Mouse (Mus musculus): ENCODE measurements around the gene Des. TPM values are rescaled to one million over a fixed set of nuclear protein-coding genes. Genes with fewer than 3 reads are reported as not detected.

Gene Des
- total and polyA plus RNA-seq, 3 experiments = 9.3 to 18.9 (median 11.7) TPM

- H3K36me3 ChIP-seq (replicated peaks in 1 of 2; ENCODE audit: control insufficient read depth in 1 of 2, insufficient read depth in 1 of 2, low read length in 1 of 2) = peaks cover 7 to 67% of the 10 kb centered on the region in 2 experiments
- peaks cover 0 to 13% of the 10 kb centered on the region in 2 experiments; a peak in 2 of 4 replicates for H3K4me1 ChIP-seq (ENCODE audit: control insufficient read depth in 1 of 2, insufficient read depth in 2 of 2)
- in situ Hi-C loops (cut with MboI; ENCODE audit: low pct_ligation_motif_present, low pct_unique_long_range_greater_than_20kb, low sequenced_read_pairs) = no loop called here
- DNase-seq (ENCODE audit: extremely low read depth) = no peak
- TF ChIP-seq NRF1 (IDR thresholded peaks at IDR 0.05; ENCODE audit: low read depth, low read length) (no peak), HCFC1 (IDR thresholded peaks at IDR 0.05; ENCODE audit: low read depth, low read length) (no peak), CHD1 (IDR thresholded peaks at IDR 0.05; ENCODE audit: low read depth, low read length) (no peak), CTCF (conservative IDR thresholded peaks at IDR 0.05 in 1 of 2, IDR thresholded peaks at IDR 0.05 in 1 of 2; ENCODE audit: low read depth in 2 of 2, low read length in 2 of 2) (no peak), KAT2A (IDR thresholded peaks at IDR 0.05; ENCODE audit: insufficient replicate concordance, low read length) (no peak), ETS1 (conservative IDR thresholded peaks at IDR 0.05; ENCODE audit: low read depth, low read length) (no peak), UBTF (IDR thresholded peaks at IDR 0.05; ENCODE audit: low read depth, low read length) (no peak), JUND (conservative IDR thresholded peaks at IDR 0.05; ENCODE audit: low read depth, low read length) (no peak), ZNF384 (IDR thresholded peaks at IDR 0.05; ENCODE audit: low read depth, low read length) (no peak), NELFE (IDR thresholded peaks at IDR 0.05; ENCODE audit: low read depth, low read length) (no peak), RAD21 (IDR thresholded peaks at IDR 0.05; ENCODE audit: low read depth, low read length) (no peak), GABPA (IDR thresholded peaks at IDR 0.05; ENCODE audit: insufficient replicate concordance, low read depth, low read length) (no peak), MAFK (IDR thresholded peaks at IDR 0.05; ENCODE audit: insufficient replicate concordance, low read length) (no peak), RCOR1 (conservative IDR thresholded peaks at IDR 0.05; ENCODE audit: low read depth, low read length) (no peak)
- H3K27ac ChIP-seq (ENCODE audit: insufficient read depth, low read depth) = no peak overlapping the region
- dilution Hi-C loops (cut with MboI; ENCODE audit: extremely low pct_ligation_motif_present, extremely low pct_unique_long_range_greater_than_20kb, low sequenced_read_pairs) = no loop called here
- no peak overlapping the region for H3K9ac ChIP-seq (ENCODE audit: insufficient read depth, low read depth)
- no peaks in the 10 kb centered on the region for H3K27me3 ChIP-seq (replicated peaks)
- no peaks in the 10 kb centered on the region for H3K79me2 ChIP-seq (replicated peaks; ENCODE audit: control insufficient read depth, extremely low read depth, insufficient read depth, poor library complexity, severe bottlenecking)
- no peak overlapping the region for H3K4me2 ChIP-seq (ENCODE audit: insufficient read depth, low read depth, poor library complexity, severe bottlenecking)
- H3K9me3 ChIP-seq (replicated peaks; ENCODE audit: low read length) = peaks cover 10% of the 10 kb centered on the region
- no peak overlapping the region for H3K4me3 ChIP-seq (replicated peaks in 1 of 3; ENCODE audit: low read depth in 2 of 3, low read length in 2 of 3, poor library complexity in 1 of 3)
Measured at GRCm38 (mm10) chr1:75386149-75386548, 26.0 kb downstream of the Des start.

DNA sequence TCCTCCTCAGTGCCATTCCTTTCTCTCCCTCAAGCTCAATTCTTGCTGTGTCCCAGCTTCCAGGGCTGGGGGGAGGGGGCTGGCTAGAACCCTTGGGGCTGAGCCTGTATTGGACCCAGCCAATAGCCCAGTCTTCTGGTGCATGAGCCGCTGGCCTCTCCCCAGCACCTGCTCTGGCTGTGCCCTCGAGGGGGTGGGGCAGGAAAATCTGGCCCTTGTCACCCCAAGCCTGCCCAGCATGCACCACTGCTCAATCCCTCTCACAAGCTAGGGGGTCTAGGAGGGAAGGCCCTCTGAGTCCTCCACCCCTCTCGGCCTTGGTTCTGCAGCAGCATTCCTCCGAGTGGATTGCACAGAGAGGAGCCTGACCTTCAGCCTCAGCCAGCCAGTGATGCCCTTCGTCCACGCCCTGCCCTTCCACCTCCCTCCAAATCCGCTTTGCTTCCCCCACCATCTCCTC, 27.4 kb downstream of the Des start:
- Histone ChIP-seq H3K36me3 (replicated peaks in 1 of 2; ENCODE audit: control insufficient read depth in 1 of 2, insufficient read depth in 1 of 2, low read length in 1 of 2) (peaks cover 7 to 76% of the 10 kb centered on the region in 2 experiments), H3K4me3 (replicated peaks in 1 of 3; ENCODE audit: low read depth in 2 of 3, low read length in 2 of 3, poor library complexity in 1 of 3) (no peak overlapping the region), H3K27me3 (replicated peaks) (no peaks in the 10 kb centered on the region), H3K79me2 (replicated peaks; ENCODE audit: control insufficient read depth, extremely low read depth, insufficient read depth, poor library complexity, severe bottlenecking) (no peaks in the 10 kb centered on the region), H3K9ac (ENCODE audit: insufficient read depth, low read depth) (no peak overlapping the region), H3K4me2 (ENCODE audit: insufficient read depth, low read depth, poor library complexity, severe bottlenecking) (no peak overlapping the region), H3K9me3 (replicated peaks; ENCODE audit: low read length) (peaks cover 10% of the 10 kb centered on the region), H3K4me1 (ENCODE audit: control insufficient read depth in 1 of 2, insufficient read depth in 2 of 2) (peaks cover 0 to 5% of the 10 kb centered on the region in 2 experiments; a peak in 2 of 4 replicates), H3K27ac (ENCODE audit: insufficient read depth, low read depth) (no peak overlapping the region)
- no peak for TF ChIP-seq CHD1 (IDR thresholded peaks at IDR 0.05; ENCODE audit: low read depth, low read length)
- in situ Hi-C loops (cut with MboI; ENCODE audit: low pct_ligation_motif_present, low pct_unique_long_range_greater_than_20kb, low sequenced_read_pairs) (no loop called here), dilution Hi-C loops (cut with MboI; ENCODE audit: extremely low pct_ligation_motif_present, extremely low pct_unique_long_range_greater_than_20kb, low sequenced_read_pairs) (no loop called here)
- no peak for DNase-seq (ENCODE audit: extremely low read depth)

All from CH12.LX (cell line).